Mouse (Mus musculus) ovary, postnatal 36 days (tissue): ENCODE data around the gene Scd1.

ENCODE experiments used
- DNase-seq: peaks from one replicate; pipeline ENCODE4 v3.0.0; 2022; ENCODE audit warnings: low spot score, mixed read lengths

Scd1 gene

GRCm38 (mm10) chr19:44365733-44366132, 41.9 kb downstream of the Scd1 start:
- no peak for DNase-seq

DNA sequence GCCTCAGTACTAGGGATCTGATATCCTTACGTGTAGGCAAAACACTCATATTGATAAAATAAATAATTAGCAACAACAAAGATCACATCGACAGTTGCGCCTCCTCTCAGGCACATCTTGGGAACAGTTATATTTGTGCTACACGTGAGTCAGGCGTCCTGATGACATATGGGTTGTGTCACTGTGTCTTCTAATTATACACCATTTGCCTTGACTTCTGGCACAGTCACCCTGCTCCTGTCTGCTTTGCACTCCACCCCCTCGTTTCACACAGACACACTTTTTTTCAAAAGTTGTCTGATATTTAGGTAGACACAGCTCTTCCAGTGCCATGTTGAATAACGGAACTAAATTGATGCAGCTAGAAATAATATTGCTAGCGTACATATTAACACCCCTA, 43.6 kb downstream of the Scd1 start:
- no peak for DNase-seq

DNA sequence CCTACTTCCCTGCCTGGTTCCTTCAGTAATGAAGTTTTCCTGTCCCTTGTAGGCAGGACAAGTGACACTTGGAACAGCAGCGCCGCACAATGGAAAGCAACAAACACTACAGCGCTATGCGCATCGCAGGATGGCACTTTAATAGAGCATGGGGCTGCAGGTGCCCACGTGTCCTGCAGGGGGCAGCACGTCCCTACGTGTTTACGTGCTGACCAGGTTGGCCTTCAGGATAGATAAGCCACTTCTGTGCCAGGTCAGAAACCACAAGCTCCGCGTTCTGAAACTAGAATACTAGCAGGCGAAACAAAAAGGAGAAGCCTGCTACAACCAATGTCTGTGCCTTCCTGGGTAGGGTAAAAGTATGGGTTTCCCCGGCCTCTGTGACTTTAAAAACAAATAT, 44.1 kb downstream of the Scd1 start:
- peak; percentile 72 for DNase-seq

GRCm38 (mm10) chr19:44358700-44359099, 49.0 kb downstream of the Scd1 start:
- peak; percentile 15 for DNase-seq

- DNase-seq = no peak
Observed at GRCm38 (mm10) chr19:44351756-44352155, 55.9 kb downstream of the Scd1 start.

GRCm38 (mm10) chr19:44349689-44350088, 58.0 kb downstream of the Scd1 start:
- no peak for DNase-seq
